Mouse (Mus musculus): ENCODE data around the gene Scube2. TPM values are rescaled to one million over a fixed set of nuclear protein-coding genes. Genes with fewer than 3 reads are reported as not detected.

The Scube2 gene
- total and polyA plus RNA-seq, 3 experiments = 0.27 to 0.67 TPM; not detected in 1

DNA sequence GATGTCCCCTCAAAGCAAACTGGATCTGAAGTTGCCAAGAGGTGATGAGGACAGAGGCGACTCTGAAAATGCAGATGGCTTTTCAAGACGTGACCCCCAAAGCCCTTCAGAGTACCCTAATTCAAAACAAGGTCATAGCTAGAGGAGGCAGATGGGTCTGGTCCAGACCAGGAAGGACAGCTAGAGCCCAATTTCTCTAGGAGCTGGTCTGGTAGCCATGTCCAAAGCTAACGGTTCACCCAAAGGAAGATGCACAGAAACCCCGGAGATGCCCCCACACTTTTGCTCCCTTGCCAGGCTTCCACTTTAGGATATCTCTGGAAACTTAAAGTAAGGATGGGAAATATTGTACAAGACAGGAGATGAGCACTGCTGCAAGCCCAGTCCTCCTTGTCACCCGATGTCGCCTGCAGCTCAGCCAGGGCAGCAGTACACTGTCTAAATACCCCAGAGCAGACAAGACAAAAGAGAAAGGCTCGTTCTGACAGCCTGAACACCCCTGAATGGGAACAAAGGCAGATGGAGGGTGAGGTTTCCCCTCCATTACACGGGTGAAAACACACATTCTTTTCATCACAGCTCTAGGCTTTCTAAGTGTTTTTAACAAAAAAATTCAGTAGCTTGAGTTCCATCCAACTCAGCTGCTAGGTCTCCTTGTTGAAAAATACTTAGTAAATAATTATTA is 15.6 kb downstream of the Scube2 start:
- TF ChIP-seq MAFK (IDR thresholded peaks at IDR 0.05; ENCODE audit: borderline replicate concordance, low read depth, low read length) = no peak
- TF ChIP-seq MAX (IDR thresholded peaks at IDR 0.05; ENCODE audit: low read length) = no peak
- TF ChIP-seq MAZ (IDR thresholded peaks at IDR 0.05; ENCODE audit: low read depth, low read length) = no peak
- no peak for TF ChIP-seq E2F4 (IDR thresholded peaks at IDR 0.05; ENCODE audit: borderline replicate concordance, low read depth, low read length)
- no peak for TF ChIP-seq CHD1 (IDR thresholded peaks at IDR 0.05; ENCODE audit: low read depth, low read length)
- no peak for TF ChIP-seq UBTF (IDR thresholded peaks at IDR 0.05; ENCODE audit: borderline replicate concordance, insufficient read depth, low read depth, low read length)
- no peak for TF ChIP-seq TCF12 (IDR thresholded peaks at IDR 0.05; ENCODE audit: low read depth, low read length)
- no peak for TF ChIP-seq ZNF384 (IDR thresholded peaks at IDR 0.05; ENCODE audit: low read depth, low read length)
- no peak for TF ChIP-seq MYC (IDR thresholded peaks at IDR 0.05; ENCODE audit: low read depth, low read length)
- TF ChIP-seq MYB (IDR thresholded peaks at IDR 0.05; ENCODE audit: low read depth, low read length) = no peak
- no peak for TF ChIP-seq RAD21 (IDR thresholded peaks at IDR 0.05; ENCODE audit: low read depth, low read length)
- no peak for TF ChIP-seq BHLHE40 (IDR thresholded peaks at IDR 0.05; ENCODE audit: borderline replicate concordance, low read depth, low read length)
- no peaks in the 10 kb centered on the region for H3K27me3 ChIP-seq (ENCODE audit: control insufficient read depth in 1 of 2, insufficient read depth in 2 of 2, low read length in 2 of 2)

GRCm38 (mm10) chr7:109848867-109849733 is 16.4 kb downstream of the Scube2 start:
- H3K4me1 ChIP-seq (ENCODE audit: control insufficient read depth in 1 of 2, insufficient read depth in 2 of 2, low read length in 2 of 2) = peaks cover 16 to 40% of the 10 kb centered on the region in 2 experiments
- no peak overlapping the region for H3K4me3 ChIP-seq (ENCODE audit: control insufficient read depth in 1 of 2, insufficient read depth in 1 of 2, low read depth in 2 of 2, low read length in 2 of 2)
- TF ChIP-seq MAZ (IDR thresholded peaks at IDR 0.05; ENCODE audit: low read depth, low read length) (no peak), POLR2AphosphoS5 (IDR thresholded peaks at IDR 0.05; ENCODE audit: borderline replicate concordance, low read depth, low read length) (no peak), CHD1 (IDR thresholded peaks at IDR 0.05; ENCODE audit: low read depth, low read length) (no peak)
- H3K27ac ChIP-seq (ENCODE audit: control insufficient read depth, low read depth, low read length) = no peak overlapping the region
- no peaks in the 10 kb centered on the region for H3K27me3 ChIP-seq (ENCODE audit: control insufficient read depth in 1 of 2, insufficient read depth in 2 of 2, low read length in 2 of 2)
- H3K79me2 ChIP-seq (ENCODE audit: control insufficient read depth, insufficient read depth, low read length, poor library complexity) = no peaks in the 10 kb centered on the region; the same call in 1 of the 2 replicates
- peaks cover 0 to 29% of the 10 kb centered on the region in 2 experiments; a peak in 2 of 4 replicates for H3K36me3 ChIP-seq (ENCODE audit: control insufficient read depth in 1 of 2, insufficient read depth in 2 of 2, low read length in 2 of 2)
- H3K9ac ChIP-seq (ENCODE audit: control insufficient read depth, low read depth, low read length, poor library complexity, severe bottlenecking) = no peak overlapping the region
- DNase-seq (ENCODE audit: low read depth, low spot score) = no peak
- H3K9me3 ChIP-seq (replicated peaks; ENCODE audit: insufficient read depth, low read length) = no peaks in the 10 kb centered on the region

More for the DNA sequence above, 15.6 kb downstream of the Scube2 start:
- Histone ChIP-seq H3K4me1 (ENCODE audit: control insufficient read depth in 1 of 2, insufficient read depth in 2 of 2, low read length in 2 of 2) (peaks cover 22 to 41% of the 10 kb centered on the region in 2 experiments), H3K9ac (ENCODE audit: control insufficient read depth, low read depth, low read length, poor library complexity, severe bottlenecking) (no peak overlapping the region), H3K27ac (ENCODE audit: control insufficient read depth, low read depth, low read length) (no peak overlapping the region), H3K79me2 (ENCODE audit: control insufficient read depth, insufficient read depth, low read length, poor library complexity) (no peaks in the 10 kb centered on the region; the same call in 1 of the 2 replicates), H3K9me3 (replicated peaks; ENCODE audit: insufficient read depth, low read length) (no peaks in the 10 kb centered on the region), H3K4me3 (ENCODE audit: control insufficient read depth in 1 of 2, insufficient read depth in 1 of 2, low read depth in 2 of 2, low read length in 2 of 2) (no peak overlapping the region), H3K36me3 (ENCODE audit: control insufficient read depth in 1 of 2, insufficient read depth in 2 of 2, low read length in 2 of 2) (peaks cover 0 to 33% of the 10 kb centered on the region in 2 experiments; a peak in 2 of 4 replicates)
- DNase-seq (ENCODE audit: low read depth, low spot score) = no peak
